Mouse (Mus musculus) MEL (cell line): Measurements from ENCODE around the gene Foxd2. TPM values are rescaled to one million over a fixed set of nuclear protein-coding genes. Genes with fewer than 3 reads are reported as not detected.

Experiments
- DNase-seq: peaks from one replicate; pipeline ENCODE4 v3.0.0; 2011; ENCODE audit warnings: low read depth, low spot score
- H3K27ac ChIP-seq: 2 replicates; pipeline ENCODE4 v1.5.1; 2012; ENCODE audit warnings: low read depth, mild to moderate bottlenecking, control low read depth, low read length, moderate library complexity; ENCODE audit not compliant: control insufficient read depth
- H3K27me3 ChIP-seq, 2 experiments: fragments of 150-350 bp in 1 of 2; sonication (generic) in 1 of 2; 2 replicates each; pipeline ENCODE4 v1.6.1; 2012; ENCODE audit warnings: low read length in 2 of 2, mild to moderate bottlenecking in 2 of 2, improper control_type of control experiment in 1 of 2, moderate library complexity in 1 of 2; ENCODE audit not compliant: insufficient read depth in 2 of 2, control insufficient read depth in 1 of 2
- H3K36me3 ChIP-seq, 2 experiments: 2 replicates each; pipeline ENCODE4 v1.6.1; 2012 to 2014; ENCODE audit warnings: low read length in 2 of 2, improper control_type of control experiment in 1 of 2, inconsistent platforms in 1 of 2, mild to moderate bottlenecking in 1 of 2; ENCODE audit not compliant: insufficient read depth in 2 of 2, control insufficient read depth in 1 of 2
- H3K4me1 ChIP-seq, 2 experiments: fragments of 150-350 bp in 1 of 2; sonication (generic) in 1 of 2; 2 replicates each; pipeline ENCODE4 v1.6.1; 2012; ENCODE audit warnings: low read length in 2 of 2, improper control_type of control experiment in 1 of 2, mild to moderate bottlenecking in 1 of 2; ENCODE audit not compliant: insufficient read depth in 2 of 2, control insufficient read depth in 1 of 2
- H3K4me3 ChIP-seq, 2 experiments: fragments of 150-350 bp in 1 of 2; sonication (generic) in 1 of 2; 2 replicates each; pipeline ENCODE4 v1.5.1; 2012; ENCODE audit warnings: low read depth in 2 of 2, low read length in 2 of 2, mild to moderate bottlenecking in 2 of 2, moderate library complexity in 2 of 2, control low read depth in 1 of 2, improper control_type of control experiment in 1 of 2; ENCODE audit not compliant: control insufficient read depth in 1 of 2, insufficient read depth in 1 of 2
- H3K79me2 ChIP-seq: 2 replicates; pipeline ENCODE4 v1.6.1; 2012; ENCODE audit warnings: mild to moderate bottlenecking, low read length, moderate library complexity; ENCODE audit not compliant: control insufficient read depth, poor library complexity, insufficient read depth
- H3K9ac ChIP-seq: 2 replicates; pipeline ENCODE4 v1.6.1; 2012; ENCODE audit warnings: low read depth, mild to moderate bottlenecking, control low read depth, low read length, moderate library complexity; ENCODE audit not compliant: control insufficient read depth, poor library complexity, severe bottlenecking
- H3K9me3 ChIP-seq: fragments of 150-350 bp; sonication (generic); replicated peaks from 2 replicates; pipeline ENCODE4 v1.6.1; 2012; ENCODE audit warnings: mild to moderate bottlenecking, low read length, improper control_type of control experiment, moderate library complexity; ENCODE audit not compliant: insufficient read depth
- CTCF ChIP-seq, 3 experiments: IDR thresholded peaks in 2 of 3; conservative IDR thresholded peaks in 1 of 3; 2 replicates each; pipeline ENCODE4 v1.5.1; 2011 to 2012; ENCODE audit warnings: low read length in 3 of 3, low read depth in 2 of 3, mild to moderate bottlenecking in 2 of 3, improper control_type of control experiment in 1 of 3, inconsistent platforms in 1 of 3, mixed read lengths in 1 of 3, moderate library complexity in 1 of 3; ENCODE audit not compliant: control insufficient read depth in 1 of 3, insufficient read depth in 1 of 3, poor library complexity in 1 of 3, severe bottlenecking in 1 of 3
- E2F4 ChIP-seq: IDR thresholded peaks from 2 replicates; pipeline ENCODE4 v1.6.1; 2011; ENCODE audit warnings: low read depth, low read length, improper control_type of control experiment, borderline replicate concordance
- GATA1 ChIP-seq: IDR thresholded peaks from 2 replicates; pipeline ENCODE4 v1.6.1; 2011; ENCODE audit warnings: low read depth, low read length, improper control_type of control experiment
- RAD21 ChIP-seq: IDR thresholded peaks from 2 replicates; pipeline ENCODE4 v1.6.1; 2011; ENCODE audit warnings: mild to moderate bottlenecking, low read depth, low read length, improper control_type of control experiment
- SMC3 ChIP-seq: IDR thresholded peaks from 2 replicates; pipeline ENCODE4 v1.6.1; 2011; ENCODE audit warnings: low read depth, low read length, improper control_type of control experiment
- TBP ChIP-seq: IDR thresholded peaks from 2 replicates; pipeline ENCODE4 v1.8.0; 2011; ENCODE audit warnings: low read depth, low read length, improper control_type of control experiment
- USF2 ChIP-seq, 2 experiments: IDR thresholded peaks; 2 replicates each; pipeline ENCODE4 v1.6.1; 2011 to 2012; ENCODE audit warnings: improper control_type of control experiment in 2 of 2, low read length in 2 of 2, borderline replicate concordance in 1 of 2, inconsistent platforms in 1 of 2, low read depth in 1 of 2, mild to moderate bottlenecking in 1 of 2; ENCODE audit not compliant: insufficient read depth in 1 of 2
- ZNF384 ChIP-seq: IDR thresholded peaks from 2 replicates; pipeline ENCODE4 v1.6.1; 2012; ENCODE audit warnings: low read depth, mild to moderate bottlenecking, inconsistent platforms, low read length, improper control_type of control experiment
- polyA plus RNA-seq, 2 experiments: library from polyadenylated mRNA; stranded (reverse) in 1 of 2; unstranded in 1 of 2; fragments of >175 nt in 1 of 2; fragments of >200 nt in 1 of 2; gene quantifications; 2 replicates each; pipeline versions ENCODE4 v1.2.1 to v1.2.4; 2012; ENCODE audit warnings: low replicate concordance in 2 of 2, low read depth in 1 of 2; ENCODE audit not compliant: insufficient read length in 2 of 2, insufficient read depth in 1 of 2, missing spikeins in 1 of 2
- total RNA-seq: library from RNA; depleted of rRNA; stranded (reverse); fragments of 300-350 nt; gene quantifications from 2 replicates; pipeline ENCODE4 v1.2.3, GENCODE M21; 2012

The Foxd2 gene
- total and polyA plus RNA-seq, 3 experiments: 0.73 to 1.1 TPM; not detected in 1

GRCm38 (mm10) chr4:114917091-114917490 lies 8.4 kb upstream of the Foxd2 start:
- H3K9me3 ChIP-seq: no peaks in the 10 kb centered on the region
- H3K27me3 ChIP-seq: no peaks in the 10 kb centered on the region
- no peak overlapping the region for H3K9ac ChIP-seq
- DNase-seq: peak; percentile 78
- H3K27ac ChIP-seq: no peak overlapping the region
- peaks cover 0 to 4% of the 10 kb centered on the region in 2 experiments; a peak in 2 of 4 replicates for H3K36me3 ChIP-seq
- H3K4me1 ChIP-seq: peaks cover 0 to 5% of the 10 kb centered on the region in 2 experiments; a peak in 1 of 4 replicates
- H3K4me3 ChIP-seq: no peak overlapping the region
- no peaks in the 10 kb centered on the region for H3K79me2 ChIP-seq
- peak; percentile 48 for TF ChIP-seq SMC3
- peak; percentile 63 to 83 (median 70) for TF ChIP-seq CTCF (IDR thresholded peaks at IDR 0.05 in 2 of 3, conservative IDR thresholded peaks at IDR 0.05 in 1 of 3; ENCODE audit: control insufficient read depth in 1 of 3, insufficient read depth in 1 of 3, low read depth in 2 of 3, low read length in 3 of 3, poor library complexity in 1 of 3, severe bottlenecking in 1 of 3)
- no peak for TF ChIP-seq USF2 (IDR thresholded peaks at IDR 0.05; ENCODE audit: borderline replicate concordance in 1 of 2, insufficient read depth in 1 of 2, low read depth in 1 of 2, low read length in 2 of 2)
- TF ChIP-seq RAD21: peak; percentile 28

- Histone ChIP-seq H3K36me3 (peaks cover 0 to 4% of the 10 kb centered on the region in 2 experiments; a peak in 2 of 4 replicates), H3K27ac (no peak overlapping the region), H3K79me2 (no peaks in the 10 kb centered on the region), H3K4me3 (no peak overlapping the region), H3K9me3 (no peaks in the 10 kb centered on the region), H3K4me1 (peaks cover 0 to 5% of the 10 kb centered on the region in 2 experiments; a peak in 1 of 4 replicates), H3K27me3 (no peaks in the 10 kb centered on the region), H3K9ac (no peak overlapping the region)
- no peak for TF ChIP-seq E2F4
- TF ChIP-seq ZNF384: no peak
- TF ChIP-seq TBP: no peak
- no peak for DNase-seq
Observed at GRCm38 (mm10) chr4:114916056-114916455, 7.4 kb upstream of the Foxd2 start.

- Histone ChIP-seq H3K79me2 (peaks cover 8% of the 10 kb centered on the region), H3K4me3 (no peak overlapping the region), H3K4me1 (peaks cover 0 to 5% of the 10 kb centered on the region in 2 experiments; a peak in 1 of 4 replicates), H3K27ac (no peak overlapping the region), H3K9ac (no peak overlapping the region), H3K9me3 (no peaks in the 10 kb centered on the region), H3K36me3 (peaks cover 0 to 8% of the 10 kb centered on the region in 2 experiments; a peak in 2 of 4 replicates), H3K27me3 (no peaks in the 10 kb centered on the region)
- TF ChIP-seq GATA1 (no peak), CTCF (IDR thresholded peaks at IDR 0.05 in 2 of 3, conservative IDR thresholded peaks at IDR 0.05 in 1 of 3; ENCODE audit: control insufficient read depth in 1 of 3, insufficient read depth in 1 of 3, low read depth in 2 of 3, low read length in 3 of 3, poor library complexity in 1 of 3, severe bottlenecking in 1 of 3) (peak in 2 of 3 experiments; percentile 27; a peak in 2 of 6 replicates)
- no peak for DNase-seq
Observed at GRCm38 (mm10) chr4:114913594-114913962, 4.9 kb upstream of the Foxd2 start.
